Mouse (Mus musculus): ENCODE measurements around the gene Gm6583.

Gene Gm6583

GRCm38 (mm10) chr5:112355910-112356309 is at the start of gene Gm6583:
Gm6583 (minus strand) TSS chr5:112356033.
- DNase-seq: no peak

- no peak for DNase-seq
Observed at GRCm38 (mm10) chr5:112402437-112402836, 46.6 kb upstream of the Gm6583 start.

- DNase-seq: no peak
Observed at GRCm38 (mm10) chr5:112399284-112399683, 43.5 kb upstream of the Gm6583 start.

GRCm38 (mm10) chr5:112396066-112396465 is 40.2 kb upstream of the Gm6583 start:
- DNase-seq: no peak

- DNase-seq: peak; percentile 45
Observed at GRCm38 (mm10) chr5:112394779-112395443, 39.1 kb upstream of the Gm6583 start, which contains the start of gene Asphd2. Asphd2 (minus strand) TSS chr5:112394866.

- DNase-seq: no peak
Observed at GRCm38 (mm10) chr5:112394415-112394763, 38.6 kb upstream of the Gm6583 start.

GRCm38 (mm10) chr5:112393741-112394414 is 38.0 kb upstream of the Gm6583 start:
- no peak for DNase-seq

- DNase-seq: no peak
Observed at GRCm38 (mm10) chr5:112391676-112392323, 36.0 kb upstream of the Gm6583 start.

- no peak for DNase-seq
Observed at GRCm38 (mm10) chr5:112391002-112391401, 35.2 kb upstream of the Gm6583 start.

- DNase-seq: no peak
Observed at GRCm38 (mm10) chr5:112389352-112389751, 33.5 kb upstream of the Gm6583 start.

- no peak for DNase-seq
Observed at GRCm38 (mm10) chr5:112385973-112386372, 30.1 kb upstream of the Gm6583 start.

- DNase-seq: no peak
Observed at GRCm38 (mm10) chr5:112384805-112385472, 29.1 kb upstream of the Gm6583 start.

GRCm38 (mm10) chr5:112382641-112383330 is 27.0 kb upstream of the Gm6583 start:
- no peak for DNase-seq

GRCm38 (mm10) chr5:112382042-112382441 is 26.2 kb upstream of the Gm6583 start:
- DNase-seq: no peak

- no peak for DNase-seq
Observed at GRCm38 (mm10) chr5:112381154-112381553, 25.3 kb upstream of the Gm6583 start.

GRCm38 (mm10) chr5:112378716-112379115 is 22.9 kb upstream of the Gm6583 start:
- peak; percentile 10 for DNase-seq

- DNase-seq: no peak
Observed at GRCm38 (mm10) chr5:112377380-112377779, 21.5 kb upstream of the Gm6583 start.

GRCm38 (mm10) chr5:112376111-112376510 is 20.3 kb upstream of the Gm6583 start:
- DNase-seq: no peak

GRCm38 (mm10) chr5:112371933-112372332 is 16.1 kb upstream of the Gm6583 start:
- no peak for DNase-seq

- no peak for DNase-seq
Observed at GRCm38 (mm10) chr5:112370236-112370813, 14.5 kb upstream of the Gm6583 start.

- no peak for DNase-seq
Observed at GRCm38 (mm10) chr5:112369326-112369725, 13.5 kb upstream of the Gm6583 start.

- DNase-seq: no peak
Observed at GRCm38 (mm10) chr5:112368666-112369065, 12.8 kb upstream of the Gm6583 start.
